Mouse (Mus musculus) MEL (cell line): ENCODE results near the gene Spo11. TPM values are rescaled to one million over a fixed set of nuclear protein-coding genes. Genes with fewer than 3 reads are reported as not detected.

Experiments
- DNase-seq: peaks from one replicate; pipeline ENCODE4 v3.0.0; 2011; ENCODE audit warnings: low read depth, low spot score
- H3K27ac ChIP-seq: 2 replicates; pipeline ENCODE4 v1.5.1; 2012; ENCODE audit warnings: low read depth, mild to moderate bottlenecking, control low read depth, low read length, moderate library complexity; ENCODE audit not compliant: control insufficient read depth
- H3K27me3 ChIP-seq, 2 experiments: fragments of 150-350 bp in 1 of 2; sonication (generic) in 1 of 2; 2 replicates each; pipeline ENCODE4 v1.6.1; 2012; ENCODE audit warnings: low read length in 2 of 2, mild to moderate bottlenecking in 2 of 2, improper control_type of control experiment in 1 of 2, moderate library complexity in 1 of 2; ENCODE audit not compliant: insufficient read depth in 2 of 2, control insufficient read depth in 1 of 2
- H3K36me3 ChIP-seq, 2 experiments: 2 replicates each; pipeline ENCODE4 v1.6.1; 2012 to 2014; ENCODE audit warnings: low read length in 2 of 2, improper control_type of control experiment in 1 of 2, inconsistent platforms in 1 of 2, mild to moderate bottlenecking in 1 of 2; ENCODE audit not compliant: insufficient read depth in 2 of 2, control insufficient read depth in 1 of 2
- H3K4me1 ChIP-seq, 2 experiments: fragments of 150-350 bp in 1 of 2; sonication (generic) in 1 of 2; 2 replicates each; pipeline ENCODE4 v1.6.1; 2012; ENCODE audit warnings: low read length in 2 of 2, improper control_type of control experiment in 1 of 2, mild to moderate bottlenecking in 1 of 2; ENCODE audit not compliant: insufficient read depth in 2 of 2, control insufficient read depth in 1 of 2
- H3K4me3 ChIP-seq, 2 experiments: fragments of 150-350 bp in 1 of 2; sonication (generic) in 1 of 2; 2 replicates each; pipeline ENCODE4 v1.5.1; 2012; ENCODE audit warnings: low read depth in 2 of 2, low read length in 2 of 2, mild to moderate bottlenecking in 2 of 2, moderate library complexity in 2 of 2, control low read depth in 1 of 2, improper control_type of control experiment in 1 of 2; ENCODE audit not compliant: control insufficient read depth in 1 of 2, insufficient read depth in 1 of 2
- H3K79me2 ChIP-seq: 2 replicates; pipeline ENCODE4 v1.6.1; 2012; ENCODE audit warnings: mild to moderate bottlenecking, low read length, moderate library complexity; ENCODE audit not compliant: control insufficient read depth, poor library complexity, insufficient read depth
- H3K9ac ChIP-seq: 2 replicates; pipeline ENCODE4 v1.6.1; 2012; ENCODE audit warnings: low read depth, mild to moderate bottlenecking, control low read depth, low read length, moderate library complexity; ENCODE audit not compliant: control insufficient read depth, poor library complexity, severe bottlenecking
- H3K9me3 ChIP-seq: fragments of 150-350 bp; sonication (generic); replicated peaks from 2 replicates; pipeline ENCODE4 v1.6.1; 2012; ENCODE audit warnings: mild to moderate bottlenecking, low read length, improper control_type of control experiment, moderate library complexity; ENCODE audit not compliant: insufficient read depth
- BHLHE40 ChIP-seq: IDR thresholded peaks from 2 replicates; pipeline ENCODE4 v1.6.1; 2012; ENCODE audit warnings: low read depth, mild to moderate bottlenecking, inconsistent platforms, low read length, improper control_type of control experiment, borderline replicate concordance
- ELF1 ChIP-seq: IDR thresholded peaks from 2 replicates; pipeline ENCODE4 v1.6.1; 2014; ENCODE audit warnings: low read depth, mild to moderate bottlenecking, inconsistent platforms, low read length, improper control_type of control experiment, moderate library complexity
- EP300 ChIP-seq, 2 experiments: IDR thresholded peaks; 2 replicates each; pipeline ENCODE4 v1.6.1; 2011; ENCODE audit warnings: improper control_type of control experiment in 2 of 2, low read length in 2 of 2, low read depth in 1 of 2, mild to moderate bottlenecking in 1 of 2
- HCFC1 ChIP-seq: IDR thresholded peaks from 2 replicates; pipeline ENCODE4 v1.6.1; 2012; ENCODE audit warnings: low read depth, mild to moderate bottlenecking, inconsistent platforms, low read length, improper control_type of control experiment, moderate library complexity
- JUND ChIP-seq: IDR thresholded peaks from 2 replicates; pipeline ENCODE4 v1.6.1; 2011; ENCODE audit warnings: low read depth, mild to moderate bottlenecking, improper control_type of control experiment, low read length
- MAFK ChIP-seq: IDR thresholded peaks from 2 replicates; pipeline ENCODE4 v1.6.1; 2011; ENCODE audit warnings: low read depth, mild to moderate bottlenecking, low read length, improper control_type of control experiment, borderline replicate concordance
- MAX ChIP-seq: IDR thresholded peaks from 2 replicates; pipeline ENCODE4 v1.6.1; 2011; ENCODE audit warnings: low read length, improper control_type of control experiment
- MEF2A ChIP-seq: IDR thresholded peaks from 2 replicates; pipeline ENCODE4 v1.6.1; 2014; ENCODE audit warnings: low read depth, mild to moderate bottlenecking, inconsistent platforms, low read length, improper control_type of control experiment; ENCODE audit not compliant: poor library complexity, insufficient replicate concordance, severe bottlenecking; ENCODE audit errors: extremely low read depth
- MXI1 ChIP-seq: IDR thresholded peaks from 2 replicates; pipeline ENCODE4 v1.6.1; 2011; ENCODE audit warnings: mild to moderate bottlenecking, low read depth, low read length, improper control_type of control experiment
- MYB ChIP-seq: IDR thresholded peaks from 2 replicates; pipeline ENCODE4 v1.6.1; 2011; ENCODE audit warnings: mild to moderate bottlenecking, low read depth, low read length, improper control_type of control experiment
- MYC ChIP-seq: IDR thresholded peaks from 2 replicates; pipeline ENCODE4 v1.6.1; 2011; ENCODE audit warnings: low read depth, mild to moderate bottlenecking, low read length, improper control_type of control experiment, moderate library complexity
- POLR2AphosphoS2 ChIP-seq: IDR thresholded peaks from 2 replicates; pipeline ENCODE4 v1.6.1; 2011; ENCODE audit warnings: low read length, improper control_type of control experiment
- SIN3A ChIP-seq: IDR thresholded peaks from 2 replicates; pipeline ENCODE4 v1.6.1; 2012; ENCODE audit warnings: low read length, improper control_type of control experiment, inconsistent platforms
- SMC3 ChIP-seq: IDR thresholded peaks from 2 replicates; pipeline ENCODE4 v1.6.1; 2011; ENCODE audit warnings: low read depth, low read length, improper control_type of control experiment
- TCF12 ChIP-seq: IDR thresholded peaks from 2 replicates; pipeline ENCODE4 v1.6.1; 2014; ENCODE audit warnings: low read depth, mild to moderate bottlenecking, inconsistent platforms, low read length, improper control_type of control experiment, moderate library complexity
- USF2 ChIP-seq, 2 experiments: IDR thresholded peaks; 2 replicates each; pipeline ENCODE4 v1.6.1; 2011 to 2012; ENCODE audit warnings: improper control_type of control experiment in 2 of 2, low read length in 2 of 2, borderline replicate concordance in 1 of 2, inconsistent platforms in 1 of 2, low read depth in 1 of 2, mild to moderate bottlenecking in 1 of 2; ENCODE audit not compliant: insufficient read depth in 1 of 2
- ZC3H11A ChIP-seq: IDR thresholded peaks from 2 replicates; pipeline ENCODE4 v1.6.1; 2012; ENCODE audit warnings: low read depth, mild to moderate bottlenecking, inconsistent platforms, low read length, improper control_type of control experiment
- polyA plus RNA-seq, 2 experiments: library from polyadenylated mRNA; stranded (reverse) in 1 of 2; unstranded in 1 of 2; fragments of >175 nt in 1 of 2; fragments of >200 nt in 1 of 2; gene quantifications; 2 replicates each; pipeline versions ENCODE4 v1.2.1 to v1.2.4; 2012; ENCODE audit warnings: low replicate concordance in 2 of 2, low read depth in 1 of 2; ENCODE audit not compliant: insufficient read length in 2 of 2, insufficient read depth in 1 of 2, missing spikeins in 1 of 2
- total RNA-seq: library from RNA; depleted of rRNA; stranded (reverse); fragments of 300-350 nt; gene quantifications from 2 replicates; pipeline ENCODE4 v1.2.3, GENCODE M21; 2012

Gene Spo11
- total and polyA plus RNA-seq, 3 experiments: not detected

DNA sequence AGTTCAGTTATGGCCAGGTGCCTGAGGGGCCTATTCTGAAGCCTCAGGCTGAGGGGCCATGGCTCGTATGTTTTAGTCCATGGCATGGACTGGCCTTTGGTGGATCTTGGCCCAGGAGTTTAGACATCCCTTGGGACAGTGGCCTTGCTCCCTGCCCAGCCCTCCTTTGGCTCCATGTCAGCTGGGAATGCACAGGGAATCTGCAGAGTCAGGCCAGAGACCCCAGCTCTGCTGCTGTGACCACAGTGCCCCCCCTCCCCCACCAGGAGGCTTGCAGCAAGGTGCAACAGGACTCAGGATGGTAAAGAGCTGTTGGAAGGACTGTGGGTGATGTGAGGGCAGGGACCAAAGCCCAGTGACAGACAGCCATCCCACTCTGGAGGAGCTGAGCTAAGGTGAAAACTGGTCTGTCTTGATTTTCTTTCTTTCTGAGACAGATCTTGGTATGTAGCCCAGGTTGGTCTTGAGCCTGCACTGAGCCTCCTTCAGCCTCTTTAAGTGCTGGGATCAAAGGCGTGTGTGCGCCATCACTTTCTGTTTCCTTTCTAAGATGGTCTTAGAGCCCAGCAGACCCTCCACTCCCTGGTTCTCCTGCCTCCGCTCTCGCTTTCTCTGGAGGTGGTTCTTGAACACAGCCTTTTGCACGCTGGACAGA, 49.8 kb downstream of the Spo11 start:
- Histone ChIP-seq H3K27ac (no peak overlapping the region), H3K4me1 (peaks cover 3 to 35% of the 10 kb centered on the region in 2 experiments; a peak in 3 of 4 replicates), H3K9me3 (no peaks in the 10 kb centered on the region), H3K4me3 (no peak overlapping the region), H3K27me3 (no peaks in the 10 kb centered on the region), H3K36me3 (peaks cover 7 to 22% of the 10 kb centered on the region in 2 experiments; a peak in 3 of 4 replicates), H3K9ac (no peak overlapping the region), H3K79me2 (peaks cover 53% of the 10 kb centered on the region)
- no peak for TF ChIP-seq ZC3H11A
- TF ChIP-seq POLR2AphosphoS2: peak; percentile 20; the same call in 1 of the 2 replicates
- no peak for DNase-seq

DNA sequence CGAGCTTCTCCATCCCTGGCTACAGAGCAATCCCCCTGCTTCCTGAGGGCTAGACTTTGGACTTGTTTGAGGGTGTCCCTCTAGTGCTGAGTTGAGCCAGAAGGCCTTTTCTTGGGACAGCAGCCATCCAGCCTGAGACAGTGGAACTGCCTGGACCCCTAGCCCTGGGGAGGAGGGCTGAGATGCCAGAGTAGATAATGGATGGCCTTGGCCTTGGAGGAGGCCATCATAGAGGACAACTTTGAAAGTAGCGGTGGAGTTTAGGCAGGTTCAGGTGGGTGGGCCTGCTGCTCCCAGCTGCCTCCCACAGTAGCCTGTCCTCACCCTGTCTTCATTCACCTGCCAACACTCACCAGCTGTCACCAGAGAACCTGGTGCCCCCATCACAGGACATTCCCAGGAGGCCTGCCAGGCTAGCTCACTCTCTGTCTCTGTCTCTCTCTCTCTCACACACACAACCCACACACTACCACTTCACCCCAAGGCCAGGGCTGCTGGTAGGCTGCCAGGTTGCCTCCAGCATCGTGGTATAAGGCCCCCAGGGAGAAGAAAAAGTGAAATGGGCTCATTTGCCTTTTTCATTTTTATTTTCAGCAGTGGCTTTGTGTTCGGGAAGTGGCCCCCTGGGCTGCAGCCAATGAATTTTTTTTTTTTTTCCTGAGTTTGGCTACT, 50.5 kb downstream of the Spo11 start:
- H3K9me3 ChIP-seq: no peaks in the 10 kb centered on the region
- H3K27me3 ChIP-seq: no peaks in the 10 kb centered on the region
- peaks cover 3 to 35% of the 10 kb centered on the region in 2 experiments; a peak in 3 of 4 replicates for H3K4me1 ChIP-seq
- TF ChIP-seq MXI1: no peak
- no peak for TF ChIP-seq HCFC1
- TF ChIP-seq EP300 (IDR thresholded peaks at IDR 0.05; ENCODE audit: low read depth in 1 of 2, low read length in 2 of 2): no peak
- TF ChIP-seq MAFK: no peak
- no peak for TF ChIP-seq JUND
- no peak for TF ChIP-seq TCF12
- no peak for TF ChIP-seq MYB
- no peak for TF ChIP-seq MAX
- no peak for TF ChIP-seq SMC3
- no peak for TF ChIP-seq ELF1
- no peak for TF ChIP-seq BHLHE40
- TF ChIP-seq SIN3A: no peak
- no peak for TF ChIP-seq MYC
- no peak for TF ChIP-seq USF2 (IDR thresholded peaks at IDR 0.05; ENCODE audit: borderline replicate concordance in 1 of 2, insufficient read depth in 1 of 2, low read depth in 1 of 2, low read length in 2 of 2)
- no peak for TF ChIP-seq ZC3H11A
- TF ChIP-seq MEF2A: no peak
- no peak overlapping the region for H3K9ac ChIP-seq
- H3K79me2 ChIP-seq: peaks cover 46% of the 10 kb centered on the region
- no peak for DNase-seq
- H3K27ac ChIP-seq: no peak overlapping the region
- no peak overlapping the region for H3K4me3 ChIP-seq
- peaks cover 9 to 22% of the 10 kb centered on the region in 2 experiments; a peak in 3 of 4 replicates for H3K36me3 ChIP-seq
